Mouse (Mus musculus): ENCODE data around the gene BC029722. TPM values are rescaled to one million over a fixed set of nuclear protein-coding genes. Genes with fewer than 3 reads are reported as not detected.

BC029722 gene
- 12.8 and 15.0 TPM in 2 replicates for polyA plus RNA-seq (2014; fragmentation: Nextera tagmentation; extraction: Ambion mirVana)

DNA sequence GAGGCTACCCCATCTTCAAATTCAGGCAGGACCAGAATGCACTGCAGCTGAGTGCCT, at the start of gene BC029722:
BC029722 (minus strand) TSS at position 35 of the 57 bp plus-strand sequence.
- H3K36me3 ChIP-seq (ENCODE audit: control insufficient read depth, insufficient read depth, low read length), result peaks cover 41% of the 10 kb centered on the region
- ATAC-seq (ENCODE audit: insufficient number of reproducible peaks, insufficient read depth, low FRiP score, low read depth), result no peak
- peak within 1 kb of the TSS; percentile 68 for H3K27ac ChIP-seq (ENCODE audit: low read length)

DNA sequence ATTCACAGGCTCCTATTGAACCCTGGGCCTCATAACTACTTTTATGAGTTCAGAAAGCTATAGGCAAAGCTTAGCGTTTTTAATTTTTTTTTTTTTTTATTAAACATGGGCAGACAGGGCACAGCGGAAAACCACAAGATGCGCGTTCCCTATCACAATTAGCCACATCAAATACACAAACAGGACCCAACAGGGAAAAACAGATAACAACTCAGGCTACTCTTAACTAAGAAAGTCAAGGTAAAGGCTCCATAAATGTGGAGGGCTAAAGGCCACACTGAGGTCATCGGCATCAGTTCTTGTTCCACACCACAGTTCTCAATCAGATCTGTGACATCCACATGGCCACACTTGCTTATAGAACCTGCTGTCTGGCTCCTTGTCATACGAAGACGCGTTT, 49.1 kb upstream of the BC029722 start:
- no peak for ATAC-seq (ENCODE audit: insufficient number of reproducible peaks, insufficient read depth, low FRiP score, low read depth)
- 93% methylated on average over 8 of the region's 8 CpGs for WGBS
- Histone ChIP-seq H3K9ac (replicated peaks; ENCODE audit: low read depth, low read length) (no peak overlapping the region), H3K36me3 (ENCODE audit: control insufficient read depth, insufficient read depth, low read length) (no peaks in the 10 kb centered on the region; the same call in 1 of the 2 replicates), H3K9me3 (ENCODE audit: control insufficient read depth, low read depth, low read length) (no peaks in the 10 kb centered on the region), H3K4me2 (replicated peaks; ENCODE audit: low read depth, low read length) (no peak overlapping the region), H3K4me1 (ENCODE audit: control insufficient read depth, insufficient read depth, low read length) (peaks cover 26% of the 10 kb centered on the region), H3K27ac (ENCODE audit: low read length) (no peak overlapping the region), H3K27me3 (ENCODE audit: control insufficient read depth, insufficient read depth, low read length) (no peaks in the 10 kb centered on the region), H3K4me3 (ENCODE audit: low read depth, low read length) (no peak overlapping the region)

More for the DNA sequence above, at the start of gene BC029722:
- Histone ChIP-seq H3K27me3 (ENCODE audit: control insufficient read depth, insufficient read depth, low read length) (no peaks in the 10 kb centered on the region), H3K4me1 (ENCODE audit: control insufficient read depth, insufficient read depth, low read length) (peaks cover 7% of the 10 kb centered on the region), H3K9me3 (ENCODE audit: control insufficient read depth, low read depth, low read length) (no peaks in the 10 kb centered on the region), H3K9ac (replicated peaks; ENCODE audit: low read depth, low read length) (peak within 1 kb of the TSS; percentile 74), H3K4me2 (replicated peaks; ENCODE audit: low read depth, low read length) (peak within 1 kb of the TSS; percentile 87), H3K4me3 (ENCODE audit: low read depth, low read length) (peak within 1 kb of the TSS; percentile 67)

DNA sequence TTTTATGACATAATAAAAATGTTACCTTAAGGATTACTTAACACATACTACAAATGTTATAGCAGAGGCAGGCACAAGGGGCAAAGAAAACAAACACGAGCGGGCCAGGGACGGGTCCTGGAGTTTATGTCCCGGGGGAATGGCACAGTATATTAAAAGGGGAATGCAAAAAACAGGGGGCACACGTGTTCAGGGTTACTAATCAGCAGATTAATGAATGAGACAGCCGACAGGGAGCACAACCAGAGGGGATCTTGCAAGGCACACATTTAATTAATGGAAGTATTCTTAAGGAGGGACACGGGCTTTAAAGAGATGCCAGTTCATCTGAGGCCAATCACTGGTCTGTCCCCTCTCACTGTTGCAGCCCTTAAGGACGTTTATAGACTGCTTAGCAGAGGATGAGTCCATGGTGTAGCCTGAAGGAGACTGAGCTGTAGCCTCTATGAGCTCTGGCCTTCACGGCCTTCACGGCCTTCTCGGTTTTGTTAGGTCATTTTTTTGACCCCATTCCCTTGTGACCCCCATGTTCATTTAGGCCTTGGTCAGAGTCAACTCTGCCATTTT, 44.2 kb upstream of the BC029722 start:
- Histone ChIP-seq H3K4me2 (replicated peaks; ENCODE audit: low read depth, low read length) (no peak overlapping the region), H3K4me3 (ENCODE audit: low read depth, low read length) (no peak overlapping the region), H3K9me3 (ENCODE audit: control insufficient read depth, low read depth, low read length) (no peaks in the 10 kb centered on the region), H3K36me3 (ENCODE audit: control insufficient read depth, insufficient read depth, low read length) (no peaks in the 10 kb centered on the region; the same call in 1 of the 2 replicates), H3K9ac (replicated peaks; ENCODE audit: low read depth, low read length) (no peak overlapping the region), H3K27me3 (ENCODE audit: control insufficient read depth, insufficient read depth, low read length) (no peaks in the 10 kb centered on the region), H3K4me1 (ENCODE audit: control insufficient read depth, insufficient read depth, low read length) (peaks cover 5% of the 10 kb centered on the region; the same call in 1 of the 2 replicates), H3K27ac (ENCODE audit: low read length) (no peak overlapping the region)
- ATAC-seq (ENCODE audit: insufficient number of reproducible peaks, insufficient read depth, low FRiP score, low read depth), result no peak
- 44% methylated on average over 11 of the region's 11 CpGs for WGBS

DNA sequence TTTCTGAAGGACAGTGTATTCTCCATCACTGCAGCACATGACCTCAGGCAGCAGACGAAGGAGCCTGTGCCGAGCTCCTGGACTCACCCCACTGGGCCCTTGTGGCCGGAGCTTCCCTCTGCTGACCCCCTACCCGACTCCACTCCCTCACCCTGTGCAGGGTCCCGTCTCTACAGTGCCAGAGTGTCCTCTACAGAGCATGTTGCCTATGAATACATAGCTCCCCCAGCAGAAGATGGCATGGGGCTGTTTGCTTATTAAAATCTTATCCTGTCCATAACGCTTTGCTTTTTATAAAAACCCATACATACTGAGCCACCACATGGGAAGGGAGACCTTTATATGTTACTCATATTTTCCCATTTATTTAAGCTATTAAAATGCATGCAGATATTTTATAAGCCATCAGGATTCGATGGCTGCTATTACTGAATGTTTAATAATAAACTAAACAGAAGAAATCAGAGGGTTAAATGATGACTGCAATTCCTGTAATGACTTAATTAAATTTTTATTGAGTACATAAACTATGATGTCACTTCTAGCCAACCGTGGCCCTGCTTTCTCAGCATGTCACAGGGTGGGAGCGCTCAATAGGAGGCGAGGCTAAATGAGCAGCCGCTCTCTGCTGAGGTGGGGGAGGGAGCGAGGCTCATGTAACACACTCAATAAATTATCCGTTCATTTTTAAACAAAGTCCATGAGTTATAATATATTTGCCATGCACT, 43.5 kb upstream of the BC029722 start:
- H3K4me1 ChIP-seq (ENCODE audit: control insufficient read depth, insufficient read depth, low read length), result peaks cover 5% of the 10 kb centered on the region; the same call in 1 of the 2 replicates
- H3K9ac ChIP-seq (replicated peaks; ENCODE audit: low read depth, low read length), result no peak overlapping the region
- H3K27ac ChIP-seq (ENCODE audit: low read length), result no peak overlapping the region
- H3K27me3 ChIP-seq (ENCODE audit: control insufficient read depth, insufficient read depth, low read length), result no peaks in the 10 kb centered on the region
- ATAC-seq (ENCODE audit: insufficient number of reproducible peaks, insufficient read depth, low FRiP score, low read depth), result peak; percentile 63; the same call in 1 of the 2 replicates
- H3K36me3 ChIP-seq (ENCODE audit: control insufficient read depth, insufficient read depth, low read length), result peaks cover 3% of the 10 kb centered on the region; the same call in 1 of the 2 replicates
- 53% methylated on average over 13 of the region's 13 CpGs for WGBS
- H3K4me3 ChIP-seq (ENCODE audit: low read depth, low read length), result no peak overlapping the region
- no peaks in the 10 kb centered on the region for H3K9me3 ChIP-seq (ENCODE audit: control insufficient read depth, low read depth, low read length)
- no peak overlapping the region for H3K4me2 ChIP-seq (replicated peaks; ENCODE audit: low read depth, low read length)

DNA sequence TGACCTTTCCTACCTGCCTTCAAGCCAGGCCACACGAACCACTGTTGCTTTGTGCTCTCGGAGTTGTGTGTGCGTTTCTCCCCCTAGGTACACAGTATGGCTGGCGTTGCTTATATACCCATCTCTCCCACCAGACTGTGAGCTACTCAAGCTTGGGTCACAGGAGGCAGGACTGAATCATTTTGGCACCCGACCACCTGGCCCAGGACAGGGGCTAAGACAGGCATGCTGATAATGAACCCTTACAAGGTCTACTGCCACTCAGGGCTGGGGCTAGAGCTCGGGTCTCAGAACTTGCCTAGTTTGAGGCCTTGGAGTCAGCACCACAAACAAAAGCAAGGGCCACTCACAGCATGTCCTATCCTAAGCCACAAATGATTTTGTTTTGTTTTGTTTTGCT, 42.4 kb upstream of the BC029722 start:
- no peak for ATAC-seq (ENCODE audit: insufficient number of reproducible peaks, insufficient read depth, low FRiP score, low read depth)
- Histone ChIP-seq H3K36me3 (ENCODE audit: control insufficient read depth, insufficient read depth, low read length) (peaks cover 5% of the 10 kb centered on the region; the same call in 1 of the 2 replicates), H3K27me3 (ENCODE audit: control insufficient read depth, insufficient read depth, low read length) (no peaks in the 10 kb centered on the region), H3K27ac (ENCODE audit: low read length) (no peak overlapping the region), H3K9ac (replicated peaks; ENCODE audit: low read depth, low read length) (no peak overlapping the region), H3K4me1 (ENCODE audit: control insufficient read depth, insufficient read depth, low read length) (peaks cover 5% of the 10 kb centered on the region; the same call in 1 of the 2 replicates), H3K4me3 (ENCODE audit: low read depth, low read length) (no peak overlapping the region), H3K9me3 (ENCODE audit: control insufficient read depth, low read depth, low read length) (no peaks in the 10 kb centered on the region), H3K4me2 (replicated peaks; ENCODE audit: low read depth, low read length) (no peak overlapping the region)
- 87% methylated on average over 6 of the region's 6 CpGs for WGBS

DNA sequence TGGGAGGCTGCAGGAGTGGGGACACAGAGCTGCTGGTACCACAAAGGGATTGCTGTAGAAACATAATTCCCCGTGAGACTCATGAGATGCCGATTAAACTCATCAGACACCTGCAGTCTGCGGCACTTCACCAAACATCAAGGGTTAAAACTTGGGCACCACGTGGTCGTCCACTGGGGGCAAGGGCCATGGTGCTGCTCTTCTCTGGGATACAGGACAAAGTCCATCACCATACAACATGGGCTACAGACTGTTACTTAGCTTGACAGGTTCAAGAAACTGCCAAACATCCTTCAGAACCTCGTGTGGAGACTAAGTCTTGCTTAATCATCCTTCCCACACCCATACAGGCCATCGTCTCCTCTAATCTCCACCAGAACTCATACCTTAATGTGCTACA, 40.9 kb upstream of the BC029722 start:
- Histone ChIP-seq H3K27ac (ENCODE audit: low read length) (no peak overlapping the region), H3K4me1 (ENCODE audit: control insufficient read depth, insufficient read depth, low read length) (peaks cover 5% of the 10 kb centered on the region; the same call in 1 of the 2 replicates), H3K9ac (replicated peaks; ENCODE audit: low read depth, low read length) (no peak overlapping the region), H3K36me3 (ENCODE audit: control insufficient read depth, insufficient read depth, low read length) (peaks cover 5% of the 10 kb centered on the region; the same call in 1 of the 2 replicates), H3K4me2 (replicated peaks; ENCODE audit: low read depth, low read length) (no peak overlapping the region), H3K27me3 (ENCODE audit: control insufficient read depth, insufficient read depth, low read length) (no peaks in the 10 kb centered on the region), H3K9me3 (ENCODE audit: control insufficient read depth, low read depth, low read length) (no peaks in the 10 kb centered on the region), H3K4me3 (ENCODE audit: low read depth, low read length) (no peak overlapping the region)
- 88% methylated on average over 7 of the region's 7 CpGs for WGBS
- ATAC-seq (ENCODE audit: insufficient number of reproducible peaks, insufficient read depth, low FRiP score, low read depth), result no peak

DNA sequence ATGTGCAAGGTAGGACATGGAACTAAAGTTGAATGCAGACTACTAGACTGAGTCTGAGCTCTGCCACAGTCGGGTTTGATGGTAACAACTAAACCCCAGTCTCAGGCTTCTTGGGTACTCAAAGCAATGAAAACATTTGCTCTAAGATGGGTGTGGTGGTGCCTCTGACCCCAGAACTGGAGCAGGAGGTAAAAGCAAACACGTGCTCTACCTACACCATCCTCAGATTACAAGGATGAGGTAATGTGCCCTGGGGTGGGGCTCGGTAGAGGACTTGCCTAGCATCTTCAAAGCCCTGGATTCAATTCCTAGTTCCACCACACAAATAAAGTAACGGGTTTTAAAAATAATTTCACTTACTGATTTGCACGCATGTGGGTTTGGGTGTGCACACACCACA, 33.3 kb upstream of the BC029722 start:
- H3K27me3 ChIP-seq (ENCODE audit: control insufficient read depth, insufficient read depth, low read length), result no peaks in the 10 kb centered on the region
- H3K4me3 ChIP-seq (ENCODE audit: low read depth, low read length), result no peak overlapping the region
- H3K9me3 ChIP-seq (ENCODE audit: control insufficient read depth, low read depth, low read length), result no peaks in the 10 kb centered on the region
- no peak; the same call in 1 of the 2 replicates for ATAC-seq (ENCODE audit: insufficient number of reproducible peaks, insufficient read depth, low FRiP score, low read depth)
- H3K4me1 ChIP-seq (ENCODE audit: control insufficient read depth, insufficient read depth, low read length), result no peaks in the 10 kb centered on the region
- H3K36me3 ChIP-seq (ENCODE audit: control insufficient read depth, insufficient read depth, low read length), result peaks cover 14% of the 10 kb centered on the region; the same call in 1 of the 2 replicates
- H3K27ac ChIP-seq (ENCODE audit: low read length), result no peak overlapping the region
- H3K9ac ChIP-seq (replicated peaks; ENCODE audit: low read depth, low read length), result no peak overlapping the region
- H3K4me2 ChIP-seq (replicated peaks; ENCODE audit: low read depth, low read length), result no peak overlapping the region
- 83% methylated on average over 5 of the region's 5 CpGs for WGBS

DNA sequence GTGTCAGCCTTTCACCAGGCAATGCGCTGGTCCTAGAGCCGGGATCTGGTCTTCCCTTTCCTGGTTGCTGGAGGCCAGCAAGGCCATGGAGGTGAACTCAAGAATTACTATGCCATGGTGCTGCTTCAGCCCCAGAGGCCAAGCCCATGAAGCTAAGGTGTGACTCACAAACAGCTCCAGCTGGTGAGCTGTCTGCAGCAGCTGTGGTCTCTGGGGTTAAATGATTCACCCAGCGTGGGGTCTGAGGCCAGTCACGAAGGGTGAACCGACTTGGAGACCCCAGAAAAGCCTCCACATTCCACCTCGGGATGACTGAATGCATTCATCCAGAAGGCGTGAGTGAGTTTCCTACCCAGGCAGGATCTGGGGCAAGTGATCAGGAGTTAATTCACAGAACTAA, 30.9 kb upstream of the BC029722 start:
- no peak for ATAC-seq (ENCODE audit: insufficient number of reproducible peaks, insufficient read depth, low FRiP score, low read depth)
- no peak overlapping the region for H3K27ac ChIP-seq (ENCODE audit: low read length)
- no peaks in the 10 kb centered on the region for H3K9me3 ChIP-seq (ENCODE audit: control insufficient read depth, low read depth, low read length)
- no peak overlapping the region for H3K4me2 ChIP-seq (replicated peaks; ENCODE audit: low read depth, low read length)
- WGBS, result 84% methylated on average over 7 of the region's 7 CpGs
- no peak overlapping the region for H3K9ac ChIP-seq (replicated peaks; ENCODE audit: low read depth, low read length)
- H3K36me3 ChIP-seq (ENCODE audit: control insufficient read depth, insufficient read depth, low read length), result peaks cover 20% of the 10 kb centered on the region
- no peaks in the 10 kb centered on the region for H3K4me1 ChIP-seq (ENCODE audit: control insufficient read depth, insufficient read depth, low read length)
- no peaks in the 10 kb centered on the region for H3K27me3 ChIP-seq (ENCODE audit: control insufficient read depth, insufficient read depth, low read length)
- H3K4me3 ChIP-seq (ENCODE audit: low read depth, low read length), result no peak overlapping the region

DNA sequence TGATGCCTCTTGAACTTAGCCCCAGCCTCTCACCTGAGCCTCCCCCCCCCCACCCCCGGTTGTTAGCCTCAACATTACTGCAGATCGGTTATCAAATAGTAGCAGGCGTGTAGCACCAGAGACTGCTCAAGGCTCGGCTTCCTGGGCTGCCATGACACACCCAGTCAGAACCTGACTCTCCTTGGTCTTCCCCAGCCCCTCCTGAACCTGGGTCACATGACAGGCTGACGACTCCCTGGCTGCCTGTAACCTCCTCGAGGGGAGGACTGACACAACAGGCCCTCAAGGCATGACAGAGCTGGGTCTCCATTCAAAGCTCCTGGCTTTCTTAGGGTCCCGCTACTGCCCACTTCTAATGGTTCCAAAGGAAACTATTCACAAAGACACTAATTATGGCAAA, 30.2 kb upstream of the BC029722 start:
- WGBS, result 65% methylated on average over 7 of the region's 7 CpGs
- Histone ChIP-seq H3K36me3 (ENCODE audit: control insufficient read depth, insufficient read depth, low read length) (peaks cover 20% of the 10 kb centered on the region), H3K4me3 (ENCODE audit: low read depth, low read length) (no peak overlapping the region), H3K9ac (replicated peaks; ENCODE audit: low read depth, low read length) (no peak overlapping the region), H3K4me2 (replicated peaks; ENCODE audit: low read depth, low read length) (no peak overlapping the region), H3K9me3 (ENCODE audit: control insufficient read depth, low read depth, low read length) (no peaks in the 10 kb centered on the region), H3K4me1 (ENCODE audit: control insufficient read depth, insufficient read depth, low read length) (no peaks in the 10 kb centered on the region), H3K27me3 (ENCODE audit: control insufficient read depth, insufficient read depth, low read length) (no peaks in the 10 kb centered on the region), H3K27ac (ENCODE audit: low read length) (no peak overlapping the region)
- ATAC-seq (ENCODE audit: insufficient number of reproducible peaks, insufficient read depth, low FRiP score, low read depth), result no peak

Measured in stomach, embryonic 14.5 days (tissue).